Mouse (Mus musculus) midbrain, embryonic 11.5 days (tissue): ENCODE data around the gene Itgav. TPM values are rescaled to one million over a fixed set of nuclear protein-coding genes. Genes with fewer than 3 reads are reported as not detected.

Experiments used
- ATAC-seq: fragments of 200-750 bp; cut with Nextera tagmentation; 2 replicates; pipeline ENCODE4 v1.8.0; 2017; ENCODE audit warnings: moderate TSS enrichment, moderate library complexity; ENCODE audit not compliant: low FRiP score
- DNase-seq: peaks from one replicate; pipeline ENCODE4 v3.0.0; 2015; ENCODE audit warnings: low spot score; ENCODE audit errors: missing footprints
- H3K27ac ChIP-seq: fragments of 300-500 bp; sonication (generic); 2 replicates; pipeline ENCODE4 v1.5.1; 2014; ENCODE audit warnings: low read depth, low read length
- H3K27me3 ChIP-seq: fragments of 300-500 bp; sonication (generic); 2 replicates; pipeline ENCODE4 v1.6.1; 2014; ENCODE audit warnings: mild to moderate bottlenecking, low read length, moderate library complexity, mixed read lengths; ENCODE audit not compliant: control insufficient read depth, insufficient read depth
- H3K36me3 ChIP-seq: fragments of 300-500 bp; sonication (generic); 2 replicates; pipeline ENCODE4 v1.6.1; 2014; ENCODE audit warnings: mild to moderate bottlenecking, low read length, moderate library complexity, mixed read lengths; ENCODE audit not compliant: control insufficient read depth, insufficient read depth
- H3K4me1 ChIP-seq: fragments of 300-500 bp; sonication (generic); 2 replicates; pipeline ENCODE4 v1.6.1; 2014; ENCODE audit warnings: low read length; ENCODE audit not compliant: control insufficient read depth, insufficient read depth
- H3K4me2 ChIP-seq: fragments of 300-500 bp; sonication (generic); 2 replicates; pipeline ENCODE4 v1.6.1; 2014; ENCODE audit warnings: mild to moderate bottlenecking, moderate library complexity
- H3K4me3 ChIP-seq: fragments of 300-500 bp; sonication (generic); 2 replicates; pipeline ENCODE4 v1.5.1; 2014; ENCODE audit warnings: low read depth, low read length
- H3K9ac ChIP-seq: fragments of 300-500 bp; sonication (generic); 2 replicates; pipeline ENCODE4 v1.6.1; 2014; ENCODE audit warnings: low read length
- H3K9me3 ChIP-seq: fragments of 300-500 bp; sonication (generic); 2 replicates; pipeline ENCODE4 v1.6.1; 2016; ENCODE audit warnings: low read length; ENCODE audit not compliant: control insufficient read depth
- WGBS: fragments of 180-500 bp; shearing (Covaris S2); extraction: QIAGEN DNeasy Blood & Tissue Kit; methylation state at CpG from one replicate; pipeline ENCODE4 v1.1.7; 2014; 5-methylcytosine and 5-hydroxymethylcytosine counted together
- polyA plus RNA-seq: library from polyadenylated mRNA; unstranded; fragments of >200 nt; fragmentation: Nextera tagmentation; extraction: Ambion mirVana; gene quantifications from 2 replicates; pipeline ENCODE4 v1.2.1, GENCODE M21; 2014

The Itgav gene
- polyA plus RNA-seq = 40.5 and 41.7 TPM in 2 replicates

DNA sequence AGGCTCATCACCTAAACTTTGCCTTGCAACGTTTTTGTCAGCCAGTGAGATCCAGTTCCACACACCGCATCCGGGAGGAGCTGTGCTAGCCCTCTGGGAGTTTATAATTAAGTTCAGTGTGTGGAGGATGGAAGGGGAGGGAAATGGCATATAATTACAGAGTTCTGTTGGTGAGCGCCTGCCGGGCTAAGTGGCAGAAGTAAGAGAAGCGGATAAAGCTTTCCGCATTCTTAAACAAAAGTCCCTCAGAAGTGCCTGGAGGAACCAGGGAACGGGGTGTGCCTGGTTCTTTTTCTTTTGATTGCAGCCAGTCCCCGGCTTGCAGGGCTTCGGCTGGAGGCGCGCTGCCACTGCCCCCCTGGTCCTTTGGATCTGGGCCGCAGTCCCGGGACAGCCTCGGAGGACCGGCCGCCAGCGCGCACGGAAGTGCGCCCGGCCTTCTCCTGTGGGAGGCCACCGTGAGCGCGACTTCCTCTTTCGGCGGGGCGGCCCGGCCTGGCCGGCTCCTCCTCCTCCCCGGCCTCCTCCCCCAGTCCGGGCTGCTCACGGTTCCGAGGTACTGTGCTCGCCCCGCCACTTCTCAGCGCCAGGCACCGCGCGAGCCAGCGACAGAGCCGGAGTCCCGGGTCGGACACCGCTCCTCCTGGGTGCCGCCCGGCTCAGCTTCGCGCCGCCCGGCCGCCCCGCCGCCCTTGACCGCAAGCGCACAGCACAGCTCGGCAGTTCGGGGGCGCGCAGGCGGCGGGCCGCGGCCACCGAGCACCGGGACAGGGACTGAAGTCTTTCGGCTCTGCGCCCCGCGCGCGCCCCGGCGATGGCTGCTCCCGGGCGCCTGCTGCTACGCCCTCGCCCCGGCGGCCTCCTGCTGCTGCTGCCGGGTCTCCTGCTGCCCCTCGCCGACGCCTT, at the start of gene Itgav:
TSS of gene Itgav (plus strand) at position 477 of the 906 bp plus-strand sequence.
- peak; percentile 98 for DNase-seq
- Histone ChIP-seq H3K9ac (peak within 1 kb of the TSS; percentile 90), H3K36me3 (no peaks in the 10 kb centered on the region), H3K9me3 (no peaks in the 10 kb centered on the region), H3K4me1 (peaks cover 7% of the 10 kb centered on the region), H3K4me3 (peak within 1 kb of the TSS; percentile 78), H3K27me3 (no peaks in the 10 kb centered on the region), H3K4me2 (peak within 1 kb of the TSS; percentile 75), H3K27ac (peak within 1 kb of the TSS; percentile 79)
- ATAC-seq = peak; percentile 94
- WGBS = under 1% methylated on average over 45 of the region's 84 CpGs

DNA sequence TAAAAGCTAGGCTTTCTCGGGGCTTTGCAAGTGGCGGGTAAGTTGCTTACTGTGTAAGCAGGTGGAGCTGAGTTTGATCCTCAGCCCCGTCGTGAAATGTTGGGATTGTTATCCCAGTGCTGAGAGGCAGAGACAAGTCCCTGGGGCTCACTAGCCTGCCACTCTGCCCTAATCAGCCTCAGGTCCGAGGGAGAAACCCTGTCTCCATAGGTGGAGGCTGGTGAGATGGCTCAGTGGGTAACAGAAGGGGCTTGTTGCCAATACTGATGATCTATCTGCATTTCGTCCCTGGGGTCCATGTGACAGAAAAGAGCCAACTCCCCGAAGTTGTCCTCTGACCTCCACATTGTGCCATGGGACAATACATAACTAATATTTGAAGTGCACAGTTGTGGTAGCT, 49.8 kb upstream of the Itgav start:
- Histone ChIP-seq H3K9ac (no peak overlapping the region), H3K4me2 (no peak overlapping the region), H3K4me1 (no peaks in the 10 kb centered on the region), H3K27me3 (no peaks in the 10 kb centered on the region), H3K9me3 (no peaks in the 10 kb centered on the region), H3K27ac (no peak overlapping the region), H3K36me3 (no peaks in the 10 kb centered on the region), H3K4me3 (no peak overlapping the region)
- no peak for DNase-seq
- WGBS = 80% methylated on average over 7 of the region's 7 CpGs
- no peak for ATAC-seq

- 90% methylated on average over 9 of the region's 9 CpGs for WGBS
- H3K36me3 ChIP-seq = no peaks in the 10 kb centered on the region
- no peaks in the 10 kb centered on the region for H3K27me3 ChIP-seq
- H3K9me3 ChIP-seq = no peaks in the 10 kb centered on the region
- no peak overlapping the region for H3K9ac ChIP-seq
- no peak overlapping the region for H3K4me2 ChIP-seq
- no peak overlapping the region for H3K27ac ChIP-seq
- H3K4me1 ChIP-seq = no peaks in the 10 kb centered on the region
- no peak for ATAC-seq
- DNase-seq = no peak
- no peak overlapping the region for H3K4me3 ChIP-seq
These were observed 49.3 kb upstream of the Itgav start for GRCm38 (mm10) chr2:83674896-83675295.

GRCm38 (mm10) chr2:83675681-83676080, 48.5 kb upstream of the Itgav start:
- ATAC-seq (no peak), DNase-seq (no peak)
- Histone ChIP-seq H3K4me3 (no peak overlapping the region), H3K27ac (no peak overlapping the region), H3K9me3 (no peaks in the 10 kb centered on the region), H3K27me3 (no peaks in the 10 kb centered on the region), H3K4me2 (no peak overlapping the region), H3K36me3 (no peaks in the 10 kb centered on the region), H3K9ac (no peak overlapping the region; the same call in 1 of the 2 replicates), H3K4me1 (no peaks in the 10 kb centered on the region)
- 69% methylated on average over 5 of the region's 5 CpGs for WGBS

GRCm38 (mm10) chr2:83676226-83676870, 47.8 kb upstream of the Itgav start:
- H3K36me3 ChIP-seq = no peaks in the 10 kb centered on the region
- DNase-seq (no peak), ATAC-seq (no peak)
- H3K4me2 ChIP-seq = no peak overlapping the region
- no peak overlapping the region for H3K4me3 ChIP-seq
- no peaks in the 10 kb centered on the region for H3K4me1 ChIP-seq
- H3K9ac ChIP-seq = no peak overlapping the region
- 93% methylated on average over 4 of the region's 4 CpGs for WGBS
- no peaks in the 10 kb centered on the region for H3K27me3 ChIP-seq
- no peaks in the 10 kb centered on the region for H3K9me3 ChIP-seq
- H3K27ac ChIP-seq = no peak overlapping the region

- H3K4me1 ChIP-seq = no peaks in the 10 kb centered on the region
- ATAC-seq = no peak
- no peak overlapping the region for H3K4me3 ChIP-seq
- no peaks in the 10 kb centered on the region for H3K36me3 ChIP-seq
- H3K9ac ChIP-seq = no peak overlapping the region
- no peak overlapping the region for H3K27ac ChIP-seq
- DNase-seq = no peak
- H3K4me2 ChIP-seq = no peak overlapping the region
- 91% methylated on average over 8 of the region's 8 CpGs for WGBS
- no peaks in the 10 kb centered on the region for H3K9me3 ChIP-seq
- no peaks in the 10 kb centered on the region for H3K27me3 ChIP-seq
These were observed 42.9 kb upstream of the Itgav start for GRCm38 (mm10) chr2:83681332-83681731.

- no peak overlapping the region for H3K27ac ChIP-seq
- no peak overlapping the region for H3K9ac ChIP-seq
- no peaks in the 10 kb centered on the region for H3K4me1 ChIP-seq
- no peak overlapping the region for H3K4me3 ChIP-seq
- WGBS = 92% methylated on average over 6 of the region's 6 CpGs
- no peaks in the 10 kb centered on the region for H3K27me3 ChIP-seq
- ATAC-seq (no peak), DNase-seq (peak; percentile 69)
- H3K36me3 ChIP-seq = no peaks in the 10 kb centered on the region
- H3K4me2 ChIP-seq = no peak overlapping the region
- H3K9me3 ChIP-seq = no peaks in the 10 kb centered on the region
These were observed 42.4 kb upstream of the Itgav start for GRCm38 (mm10) chr2:83681785-83682184.

DNA sequence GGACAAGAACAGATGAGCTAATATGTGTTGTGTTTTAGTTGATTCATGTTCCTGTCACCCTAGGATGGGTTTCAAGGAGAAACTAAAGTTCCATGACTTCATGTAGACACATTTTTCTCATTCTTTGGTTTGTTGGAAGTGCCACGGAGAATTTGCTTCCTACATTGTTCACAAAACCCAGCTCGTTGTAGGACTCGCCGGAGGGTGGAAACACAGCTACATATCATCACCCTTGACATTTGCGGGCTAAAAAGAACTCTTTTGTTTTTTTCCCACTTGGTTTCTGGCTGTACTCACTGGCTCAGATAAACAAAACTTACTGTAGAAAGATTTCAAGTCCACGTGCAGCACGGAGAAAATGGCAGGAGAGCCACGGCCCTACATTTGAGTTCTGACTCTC, 41.9 kb upstream of the Itgav start:
- Histone ChIP-seq H3K4me2 (no peak overlapping the region), H3K36me3 (no peaks in the 10 kb centered on the region), H3K4me3 (no peak overlapping the region), H3K9me3 (no peaks in the 10 kb centered on the region), H3K27me3 (no peaks in the 10 kb centered on the region), H3K4me1 (no peaks in the 10 kb centered on the region), H3K9ac (no peak overlapping the region), H3K27ac (no peak overlapping the region)
- WGBS = 91% methylated on average over 8 of the region's 8 CpGs
- no peak for DNase-seq
- no peak for ATAC-seq
